Mouse (Mus musculus) layer of hippocampus, adult 18-20 months (tissue): ENCODE measurements around the gene Myo15. TPM values are rescaled to one million over a fixed set of nuclear protein-coding genes. Genes with fewer than 3 reads are reported as not detected.
A peak's percentile ranks its signal among the peaks of the same experiment; 100 is the strongest.

ENCODE experiments used
- DNase-seq, 2 experiments: peaks; one replicate each; pipeline ENCODE4 v3.0.0; 2022; ENCODE audit warnings: low spot score in 2 of 2
- total RNA-seq, 2 experiments: library from RNA; stranded (reverse); gene quantifications; 2 replicates each; pipeline ENCODE4 v1.2.3; 2021

Myo15 gene
- total RNA-seq, 2 experiments from 2014 or later, result 0.12 to 0.18 TPM

DNA sequence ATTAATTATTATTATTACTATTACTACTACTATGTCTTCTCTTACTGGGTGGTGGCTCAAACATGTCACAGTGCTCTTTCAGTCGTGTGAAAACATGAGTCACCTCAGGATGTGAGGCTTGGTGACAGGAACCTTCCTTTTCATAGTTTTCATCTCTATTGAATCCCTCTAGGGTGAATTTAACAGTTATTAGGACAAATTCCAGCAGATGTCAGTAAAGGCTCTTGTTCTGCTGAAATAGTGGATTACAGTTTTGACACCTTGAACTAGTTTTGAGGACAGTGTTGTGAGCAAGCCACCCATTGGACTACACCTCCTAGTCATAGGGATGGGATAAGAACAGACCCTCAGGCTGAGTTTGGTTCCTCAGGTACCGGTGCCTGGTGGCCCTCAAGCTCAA is 26.6 kb downstream of the Myo15 start:
- DNase-seq, result no peak

DNA sequence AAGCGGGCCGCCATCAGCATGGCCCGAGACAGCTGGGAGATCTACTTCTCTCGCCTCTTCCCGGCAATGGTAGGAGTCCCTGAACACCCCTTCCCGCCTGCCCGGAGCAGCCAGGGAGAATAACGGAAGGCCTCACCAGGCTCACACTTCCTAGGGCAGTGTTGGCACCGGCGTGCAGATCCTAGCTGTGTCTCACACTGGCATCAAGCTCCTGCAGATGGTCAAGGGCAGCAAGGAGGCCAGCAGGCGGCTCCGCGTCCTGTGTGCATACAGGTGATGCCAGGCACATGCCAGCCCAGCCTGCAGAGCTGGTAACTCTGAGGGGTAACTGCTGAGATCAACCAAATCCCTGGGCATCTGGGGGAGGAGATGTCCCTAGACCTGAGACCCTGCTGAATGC is 38.1 kb downstream of the Myo15 start:
- no peak for DNase-seq

GRCm38 (mm10) chr11:60508950-60509349 is 39.8 kb downstream of the Myo15 start:
- DNase-seq, result no peak

GRCm38 (mm10) chr11:60509500-60509899 is 40.4 kb downstream of the Myo15 start:
- no peak for DNase-seq

DNA sequence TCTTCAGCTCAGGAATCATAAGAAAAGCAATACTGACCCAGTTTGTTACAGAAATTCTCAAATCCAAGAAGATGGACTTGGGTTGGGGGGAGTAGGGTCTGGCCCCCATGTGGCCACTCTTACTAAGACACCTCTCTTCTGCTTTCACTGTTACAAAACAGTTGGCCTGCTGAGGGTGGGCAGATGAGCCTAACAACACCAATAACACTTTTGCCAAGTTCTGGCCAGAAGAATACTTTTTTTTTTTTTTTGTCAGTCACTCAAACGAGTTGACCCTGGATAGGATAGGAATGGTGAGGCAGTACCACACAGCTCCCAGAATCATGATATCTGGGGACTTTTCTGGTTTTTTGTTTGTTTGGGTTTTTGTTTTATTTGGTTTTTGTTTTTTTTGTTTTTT is 42.8 kb downstream of the Myo15 start:
- DNase-seq, result no peak

DNA sequence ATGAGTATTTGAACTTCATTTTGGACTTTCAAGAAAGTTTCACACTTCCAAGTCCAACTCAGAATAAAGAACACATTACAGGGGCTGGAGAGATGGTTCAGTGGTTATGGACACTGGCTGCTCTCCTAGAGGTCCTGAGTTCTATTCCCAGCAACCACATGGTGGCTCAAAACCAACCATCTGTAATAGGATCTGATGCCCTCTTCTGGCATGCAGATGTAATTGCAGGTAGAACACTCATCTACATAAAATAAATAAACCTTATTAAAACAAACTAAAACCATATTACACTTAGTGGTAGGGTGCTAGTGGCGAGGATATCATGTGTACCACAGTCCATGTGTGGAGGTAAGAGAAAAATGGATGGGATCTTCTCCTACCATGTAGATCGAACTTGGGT is 43.4 kb downstream of the Myo15 start:
- DNase-seq, result no peak

DNA sequence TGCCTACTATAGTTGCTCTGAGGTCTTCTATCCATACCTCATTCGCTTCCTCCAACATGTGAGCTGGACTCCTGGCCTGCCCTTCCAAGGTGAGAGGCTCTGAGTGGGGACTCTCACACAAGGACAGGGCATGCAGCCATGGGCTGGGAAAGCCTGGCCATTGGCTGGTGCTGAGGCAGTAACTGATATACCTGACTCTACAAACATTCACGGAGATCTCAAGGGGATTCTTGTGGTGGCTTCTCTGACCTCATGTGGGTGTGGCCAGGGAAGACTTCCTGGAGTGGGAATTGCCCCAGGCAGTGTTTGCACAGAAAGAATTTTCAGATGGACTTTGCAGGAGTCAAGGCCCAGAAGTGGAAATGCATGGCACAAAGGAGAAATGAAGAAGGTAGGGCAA is 45.8 kb downstream of the Myo15 start:
- DNase-seq, result no peak

DNA sequence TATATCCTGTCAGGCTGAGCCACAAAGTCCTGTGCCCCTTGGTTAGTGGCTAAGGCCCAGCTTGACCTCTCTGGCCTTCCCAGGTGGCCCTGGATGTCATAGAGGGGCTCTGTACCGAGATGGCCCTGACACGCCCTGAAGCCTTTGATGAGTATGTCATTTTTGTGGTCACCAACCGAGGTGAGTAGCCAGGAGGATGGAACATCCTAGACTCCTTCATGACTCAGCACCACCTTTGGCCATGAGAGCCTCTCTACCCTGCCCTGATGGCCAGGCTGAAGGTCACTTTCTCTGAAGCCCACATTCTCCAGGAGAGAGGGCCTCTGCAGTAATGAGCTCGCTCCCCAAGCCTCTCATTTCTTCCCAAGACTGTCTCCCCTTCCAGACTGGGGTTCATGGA is 49.2 kb downstream of the Myo15 start:
- no peak for DNase-seq

DNA sequence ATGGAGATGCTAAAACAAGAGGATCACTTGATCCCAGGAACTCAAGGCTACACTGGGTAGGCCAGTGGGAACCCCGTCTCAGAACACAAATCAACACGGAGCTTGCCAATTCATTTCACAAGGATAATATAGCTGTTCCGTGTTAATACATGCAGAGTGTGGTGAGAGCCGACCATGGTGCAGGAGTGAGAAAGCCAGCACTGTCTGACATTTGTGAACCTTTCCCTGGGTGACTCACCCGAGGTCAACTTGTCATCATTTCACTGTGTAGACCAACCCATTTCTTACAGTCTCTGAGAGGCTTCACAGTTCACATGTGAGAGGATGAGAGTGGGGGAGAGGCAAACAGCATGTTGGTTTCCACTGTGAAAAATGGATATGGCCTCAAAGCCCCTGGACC is 52.9 kb downstream of the Myo15 start:
- no peak for DNase-seq

GRCm38 (mm10) chr11:60522661-60523365 is 53.7 kb downstream of the Myo15 start:
- no peak for DNase-seq

GRCm38 (mm10) chr11:60526461-60526860 is 57.3 kb downstream of the Myo15 start:
- DNase-seq, result no peak

GRCm38 (mm10) chr11:60535676-60536075 is 66.5 kb downstream of the Myo15 start:
- no peak for DNase-seq

- DNase-seq, result no peak
These were observed 67.2 kb downstream of the Myo15 start, which contains the start of gene Alkbh5 for GRCm38 (mm10) chr11:60536180-60536858. Alkbh5 (plus strand) TSS chr11:60536381.

GRCm38 (mm10) chr11:60536859-60537467 is 67.8 kb downstream of the Myo15 start:
- peak; percentile 89 to 94 for DNase-seq

DNA sequence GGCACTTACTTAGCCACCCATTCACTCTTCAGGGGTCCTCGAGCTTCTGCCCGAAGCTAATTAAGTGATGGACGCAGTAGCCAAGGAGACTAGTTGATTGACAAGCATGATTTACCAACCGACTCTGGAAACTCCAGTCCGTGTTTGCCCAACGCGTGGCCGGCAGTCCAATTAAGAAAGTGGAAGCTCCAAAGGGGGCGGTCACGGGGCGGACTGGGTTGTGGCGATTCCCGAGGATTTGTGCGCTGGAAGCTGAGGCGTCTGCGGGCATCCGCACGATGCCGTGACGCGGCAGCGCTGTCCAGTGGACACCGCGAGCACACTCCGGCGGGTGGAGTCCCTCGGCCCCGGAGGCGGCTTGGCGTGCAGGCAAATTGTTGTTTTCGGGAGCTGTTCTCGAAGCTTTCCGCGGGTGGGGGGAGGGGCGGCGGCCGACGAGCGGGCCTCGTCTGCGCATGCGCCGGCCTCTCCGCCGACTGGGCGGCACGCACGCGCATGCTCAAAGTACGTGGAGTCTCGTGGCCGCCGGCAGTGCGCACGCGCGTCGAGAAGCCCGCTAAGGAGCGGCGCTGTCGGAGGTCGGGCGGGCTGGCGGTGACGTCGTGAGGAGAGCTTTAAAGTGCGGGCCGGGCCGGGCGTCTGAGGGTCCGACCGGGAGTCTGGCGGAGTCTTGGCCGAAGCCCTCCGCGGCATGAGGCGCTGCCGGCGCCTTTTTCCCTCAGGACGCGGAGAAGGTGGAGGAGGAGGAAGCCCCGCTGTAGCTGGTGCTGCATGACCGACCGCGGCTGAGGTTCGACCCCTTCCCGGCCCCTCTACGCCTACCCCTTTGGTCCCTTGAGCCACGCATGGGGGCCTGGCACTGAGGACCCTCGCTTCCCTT is 68.6 kb downstream of the Myo15 start:
- DNase-seq, result peak; percentile 98 to 99

DNA sequence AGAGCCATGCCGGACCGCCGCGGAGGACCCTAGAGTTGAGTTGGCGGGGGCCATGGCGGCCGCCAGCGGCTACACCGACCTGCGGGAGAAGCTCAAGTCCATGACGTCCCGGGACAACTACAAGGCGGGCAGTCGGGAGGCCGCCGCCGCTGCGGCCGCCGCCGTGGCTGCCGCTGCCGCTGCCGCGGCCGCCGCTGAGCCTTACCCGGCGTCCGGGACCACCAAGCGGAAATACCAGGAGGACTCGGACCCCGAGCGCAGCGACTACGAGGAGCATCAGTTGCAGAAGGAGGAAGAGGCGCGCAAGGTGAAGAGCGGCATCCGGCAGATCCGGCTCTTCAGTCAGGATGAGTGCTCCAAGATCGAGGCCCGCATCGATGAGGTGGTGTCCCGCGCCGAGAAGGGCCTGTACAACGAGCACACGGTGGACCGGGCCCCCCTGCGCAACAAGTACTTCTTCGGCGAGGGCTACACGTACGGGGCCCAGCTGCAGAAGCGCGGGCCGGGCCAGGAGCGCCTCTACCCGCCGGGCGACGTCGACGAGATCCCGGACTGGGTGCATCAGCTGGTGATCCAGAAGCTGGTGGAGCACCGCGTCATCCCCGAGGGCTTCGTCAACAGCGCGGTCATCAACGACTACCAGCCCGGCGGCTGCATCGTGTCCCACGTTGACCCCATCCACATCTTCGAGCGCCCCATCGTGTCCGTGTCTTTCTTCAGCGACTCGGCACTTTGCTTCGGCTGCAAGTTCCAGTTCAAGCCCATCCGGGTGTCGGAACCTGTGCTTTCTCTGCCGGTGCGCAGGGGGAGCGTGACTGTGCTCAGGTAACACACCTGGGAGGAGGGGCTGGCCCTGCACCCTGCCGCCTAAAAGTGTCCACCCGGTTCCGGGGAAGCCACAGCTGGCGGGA is 69.5 kb downstream of the Myo15 start:
- DNase-seq, result peak in 1 of 2 experiments; percentile 28

GRCm38 (mm10) chr11:60539540-60539939 is 70.4 kb downstream of the Myo15 start:
- no peak for DNase-seq

DNA sequence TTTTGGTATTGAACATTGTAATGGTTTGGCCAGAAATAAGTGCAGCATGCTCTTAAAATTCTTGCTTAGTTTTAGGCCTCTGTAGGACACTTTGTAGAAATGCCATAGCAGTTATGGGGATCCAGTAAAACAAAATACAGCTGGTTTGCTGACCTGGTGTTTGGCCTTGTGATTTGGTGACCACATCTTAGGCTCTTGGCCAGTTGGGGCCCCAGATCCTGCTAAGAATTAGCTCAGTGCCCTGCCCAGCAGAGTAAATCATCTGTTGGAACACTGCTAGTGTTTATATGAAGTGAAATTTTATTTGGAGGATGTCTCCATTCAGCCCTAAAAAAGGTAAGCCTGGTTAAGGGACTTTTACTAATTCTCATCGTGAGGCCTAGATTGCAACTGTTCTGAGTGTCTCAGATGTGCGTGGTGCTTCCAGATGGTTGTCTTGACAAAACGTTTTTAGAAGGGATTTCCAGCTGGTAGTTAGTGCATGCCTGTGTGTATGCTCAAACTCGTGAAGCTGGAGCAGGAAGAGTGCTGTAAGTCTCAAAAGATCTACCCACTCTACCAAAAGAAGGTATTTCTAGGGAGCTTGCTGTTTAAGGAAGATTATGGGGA is 71.0 kb downstream of the Myo15 start:
- DNase-seq, result peak; percentile 19 to 64

DNA sequence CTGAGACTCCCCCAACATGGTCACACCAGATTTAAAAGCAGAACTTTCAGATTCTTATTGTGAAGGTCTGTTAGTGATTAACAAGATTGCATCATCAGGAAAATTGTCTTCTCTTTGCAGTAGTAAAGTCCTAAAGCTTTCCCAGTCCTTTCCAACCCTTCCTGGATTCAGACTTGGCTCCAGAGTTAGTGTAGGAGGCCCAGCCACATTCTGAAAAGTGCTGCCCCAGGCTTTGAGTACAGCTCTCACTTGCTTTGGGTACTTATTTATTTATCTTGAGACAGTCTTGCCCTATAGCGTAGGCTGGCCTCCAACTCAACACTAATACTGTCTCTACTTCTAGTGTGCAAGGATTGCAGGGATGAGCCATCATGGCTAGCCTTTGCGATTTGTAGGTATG is 71.6 kb downstream of the Myo15 start:
- DNase-seq, result no peak

DNA sequence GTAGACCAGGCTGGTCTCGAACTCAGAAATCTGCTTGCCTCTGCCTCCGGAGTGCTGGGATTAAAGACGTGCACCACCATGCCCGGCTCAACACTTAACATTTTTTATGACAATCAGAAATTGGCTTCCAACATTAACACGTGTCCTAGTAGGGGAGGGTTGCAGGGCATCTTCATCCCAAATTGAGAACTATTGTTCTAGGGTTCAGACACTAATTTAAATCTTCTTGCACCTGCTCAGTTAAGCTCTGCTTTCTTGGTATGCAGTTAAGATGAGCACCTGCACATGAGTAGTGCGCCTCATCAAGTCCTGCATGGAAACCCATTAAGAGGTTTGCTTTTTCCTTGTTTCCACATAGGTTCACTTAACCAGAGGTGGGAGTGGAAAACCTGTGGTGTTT is 72.7 kb downstream of the Myo15 start:
- no peak for DNase-seq
